Mouse (Mus musculus) embryo, embryonic 11 days (tissue): Measurements from ENCODE around the gene Sfxn4.
"Not testable (repeated sequence)": the region's sequence is repeated elsewhere in the genome, so short reads cannot be mapped to it uniquely, and the experiment has no call there.

Experiments
- DNase-seq: peaks from one replicate; pipeline ENCODE4 v3.0.0-alpha.2; 2015

Sfxn4 gene

GRCm38 (mm10) chr19:60860868-60861700 is at the start of gene Sfxn4:
Gene Sfxn4, minus strand, starts transcription at chr19:60861479.
- DNase-seq, result peak; percentile 94

- DNase-seq, result no peak
Observed at GRCm38 (mm10) chr19:60910304-60910703, 49.0 kb upstream of the Sfxn4 start.

GRCm38 (mm10) chr19:60905477-60905876 is 44.2 kb upstream of the Sfxn4 start:
- DNase-seq, result no peak

GRCm38 (mm10) chr19:60903971-60904370 is 42.7 kb upstream of the Sfxn4 start:
- no peak for DNase-seq

GRCm38 (mm10) chr19:60903139-60903538 is 41.9 kb upstream of the Sfxn4 start:
- no peak for DNase-seq

- no peak for DNase-seq
Observed at GRCm38 (mm10) chr19:60895251-60895880, 34.1 kb upstream of the Sfxn4 start.

GRCm38 (mm10) chr19:60891934-60892547 is 30.8 kb upstream of the Sfxn4 start:
- peak; percentile 78 for DNase-seq

GRCm38 (mm10) chr19:60891123-60891470 is 29.8 kb upstream of the Sfxn4 start:
- peak; percentile 18 for DNase-seq

- peak; percentile 68 for DNase-seq
Observed at GRCm38 (mm10) chr19:60890391-60891122, 29.3 kb upstream of the Sfxn4 start.

GRCm38 (mm10) chr19:60889714-60890315 is 28.5 kb upstream of the Sfxn4 start, which contains the start of gene Grk5:
Gene Grk5, plus strand, starts transcription at chr19:60889749.
- DNase-seq, result peak; percentile 97

GRCm38 (mm10) chr19:60889101-60889713 is 27.9 kb upstream of the Sfxn4 start:
- peak; percentile 80 for DNase-seq

GRCm38 (mm10) chr19:60887637-60888036 is 26.4 kb upstream of the Sfxn4 start:
- no peak for DNase-seq

- peak; percentile 53 for DNase-seq
Observed at GRCm38 (mm10) chr19:60883129-60883528, 21.9 kb upstream of the Sfxn4 start.

GRCm38 (mm10) chr19:60874064-60874694 is 12.9 kb upstream of the Sfxn4 start, which contains the start of gene Prdx3:
Gene Prdx3, minus strand, starts transcription at chr19:60874556.
- peak; percentile 97 for DNase-seq

- no peak for DNase-seq
Observed at GRCm38 (mm10) chr19:60873501-60873900, 12.2 kb upstream of the Sfxn4 start.

- no peak for DNase-seq
Observed at GRCm38 (mm10) chr19:60872272-60872671, 11.0 kb upstream of the Sfxn4 start.

GRCm38 (mm10) chr19:60871366-60871765 is 10.1 kb upstream of the Sfxn4 start:
- DNase-seq, result no peak

GRCm38 (mm10) chr19:60870489-60870888 is 9.2 kb upstream of the Sfxn4 start:
- DNase-seq, result no peak

- not testable (repeated sequence) for DNase-seq
Observed at GRCm38 (mm10) chr19:60866169-60866568, 4.9 kb upstream of the Sfxn4 start.

GRCm38 (mm10) chr19:60845731-60846130 is 15.5 kb downstream of the Sfxn4 start:
- no peak for DNase-seq

GRCm38 (mm10) chr19:60843324-60843723 is 18.0 kb downstream of the Sfxn4 start:
- DNase-seq, result no peak

GRCm38 (mm10) chr19:60837747-60838146 is 23.5 kb downstream of the Sfxn4 start:
- DNase-seq, result peak; percentile 82
